Mouse (Mus musculus) layer of hippocampus, adult 9-10 months (tissue): Measurements from ENCODE around the gene Olfml3.

Experiments used
- DNase-seq: peaks from one replicate; pipeline ENCODE4 v3.0.0; 2022; ENCODE audit warnings: low spot score

Olfml3 gene

GRCm38 (mm10) chr3:103737778-103738571 is at the start of gene Olfml3:
Gene Olfml3 (minus strand): TSS chr3:103738001.
- peak; percentile 93 for DNase-seq

- no peak for DNase-seq
Observed at GRCm38 (mm10) chr3:103787225-103787624, 49.4 kb upstream of the Olfml3 start.

GRCm38 (mm10) chr3:103782844-103783609 is 45.2 kb upstream of the Olfml3 start:
- no peak for DNase-seq

- no peak for DNase-seq
Observed at GRCm38 (mm10) chr3:103780777-103781176, 43.0 kb upstream of the Olfml3 start.

- DNase-seq = no peak
Observed at GRCm38 (mm10) chr3:103780271-103780670, 42.5 kb upstream of the Olfml3 start.

- no peak for DNase-seq
Observed at GRCm38 (mm10) chr3:103779183-103779582, 41.4 kb upstream of the Olfml3 start.

- DNase-seq = no peak
Observed at GRCm38 (mm10) chr3:103778660-103779059, 40.9 kb upstream of the Olfml3 start.

GRCm38 (mm10) chr3:103777940-103778339 is 40.1 kb upstream of the Olfml3 start:
- DNase-seq = no peak

- no peak for DNase-seq
Observed at GRCm38 (mm10) chr3:103774009-103774408, 36.2 kb upstream of the Olfml3 start.

GRCm38 (mm10) chr3:103773508-103773907 is 35.7 kb upstream of the Olfml3 start:
- DNase-seq = no peak

- DNase-seq = no peak
Observed at GRCm38 (mm10) chr3:103772846-103773245, 35.0 kb upstream of the Olfml3 start.

GRCm38 (mm10) chr3:103771531-103772130 is 33.8 kb upstream of the Olfml3 start:
- DNase-seq = no peak

GRCm38 (mm10) chr3:103766789-103767188 is 29.0 kb upstream of the Olfml3 start:
- DNase-seq = no peak

GRCm38 (mm10) chr3:103759261-103759970 is 21.6 kb upstream of the Olfml3 start:
- DNase-seq = no peak

- DNase-seq = no peak
Observed at GRCm38 (mm10) chr3:103758456-103758855, 20.7 kb upstream of the Olfml3 start.

- DNase-seq = no peak
Observed at GRCm38 (mm10) chr3:103756920-103757319, 19.1 kb upstream of the Olfml3 start.

GRCm38 (mm10) chr3:103755351-103755750 is 17.6 kb upstream of the Olfml3 start:
- no peak for DNase-seq

- DNase-seq = no peak
Observed at GRCm38 (mm10) chr3:103751558-103751957, 13.8 kb upstream of the Olfml3 start.

GRCm38 (mm10) chr3:103746711-103747110 is 8.9 kb upstream of the Olfml3 start:
- no peak for DNase-seq

- no peak for DNase-seq
Observed at GRCm38 (mm10) chr3:103745001-103745770, 7.4 kb upstream of the Olfml3 start.

- no peak for DNase-seq
Observed at GRCm38 (mm10) chr3:103743208-103743607, 5.4 kb upstream of the Olfml3 start.
